ENCODE assay signal across 15 mouse cellular contexts in the genomic region with DNA sequence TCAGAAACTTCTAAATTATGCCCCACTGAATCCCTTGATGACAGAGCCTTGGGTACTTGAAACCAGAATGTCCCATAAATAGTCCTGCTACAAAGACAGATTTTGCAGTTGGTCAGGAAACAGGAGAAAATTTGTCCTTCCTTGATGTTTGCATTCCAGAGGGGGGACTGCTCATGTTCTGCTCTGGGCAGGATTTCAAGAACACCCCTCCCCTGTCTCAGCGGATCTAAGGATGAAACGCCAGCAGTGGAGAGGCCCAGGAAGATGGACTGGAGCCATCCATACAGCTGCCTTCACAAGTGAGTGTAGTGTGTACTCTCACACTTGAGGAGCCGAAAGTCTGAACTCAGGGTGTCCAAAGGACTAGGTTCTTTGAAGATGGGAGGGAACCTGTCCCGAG. TPM values are rescaled to one million over a fixed set of nuclear protein-coding genes. Genes with fewer than 3 reads are reported as not detected.
"Had no signal": no experiment of that assay in that cellular context is flagged by ENCODE, and none has a peak within 500 bp of the region (broad histone marks: within the 10 kb centered on the region; RNA-seq: fewer than 3 reads in every experiment).

No protein-coding gene starts in this region.

- H3K36me3 ChIP-seq: kidney, embryonic 15.5 days; limb, embryonic 13.5 days; liver, embryonic 12.5 days; midbrain, embryonic 13.5 days; neural tube, embryonic 12.5 days had no signal

- H3K9ac ChIP-seq: kidney, embryonic 15.5 days; limb, embryonic 13.5 days; liver, embryonic 12.5 days; midbrain, embryonic 13.5 days; neural tube, embryonic 12.5 days had no signal

- H3K27me3 ChIP-seq: kidney, embryonic 15.5 days; limb, embryonic 13.5 days; midbrain, embryonic 13.5 days; neural tube, embryonic 12.5 days had no signal

- DNase-seq: kidney, adult 18-20 months; kidney, postnatal 4 days; right cerebral cortex, postnatal 4 days; spleen, adult 18-20 months; thymus, postnatal 4 days had no signal

- H3K27ac ChIP-seq: kidney, embryonic 15.5 days; layer of hippocampus, adult 2 months; limb, embryonic 13.5 days; liver, embryonic 12.5 days; midbrain, embryonic 13.5 days; neural tube, embryonic 12.5 days had no signal

- H3K4me2 ChIP-seq: kidney, embryonic 15.5 days; limb, embryonic 13.5 days; liver, embryonic 12.5 days; midbrain, embryonic 13.5 days; neural tube, embryonic 12.5 days had no signal

- H3K9me3 ChIP-seq: kidney, embryonic 15.5 days; limb, embryonic 13.5 days; liver, embryonic 12.5 days; midbrain, embryonic 13.5 days; neural tube, embryonic 12.5 days had no signal

- H3K4me1 ChIP-seq: midbrain, embryonic 13.5 days; neural tube, embryonic 12.5 days had no signal

- H3K4me3 ChIP-seq: kidney, embryonic 15.5 days; layer of hippocampus, adult 2 months; limb, embryonic 13.5 days; liver, embryonic 12.5 days; midbrain, embryonic 13.5 days; neural tube, embryonic 12.5 days had no signal

- ATAC-seq: hindbrain, embryonic 16.5 days; inflammation-experienced regulatory T-cells, adult 6 months; liver, embryonic 12.5 days; midbrain, embryonic 13.5 days had no signal

RNA-seq across cellular contexts. Expression of gene Plek2, which starts 14.7 kb away (rescaled TPM):
- total RNA-seq: left cerebral cortex, postnatal 36 days; neutrophil, adult 5-6 weeks had no signal
